Mouse (Mus musculus): ENCODE measurements at regions not wholly inside any gene's neighbourhood (a gene's known extent, or its start where the extent isn't known, plus 50 kb on each side); places are given as distances from the start of the nearest gene placed in this dataset.

GRCm38 (mm10) chr16:93366383-93366941 is 237.4 kb downstream of the Setd4 start:
- DNase-seq (ENCODE audit: low read depth, low spot score): no peak
- Histone ChIP-seq H3K36me3 (ENCODE audit: control insufficient read depth, insufficient read depth, low read length, poor library complexity, severe bottlenecking) (no peaks in the 10 kb centered on the region), H3K9ac (ENCODE audit: insufficient read depth, low read depth, low read length, poor library complexity, severe bottlenecking) (no peak overlapping the region), H3K27ac (ENCODE audit: insufficient read depth, low read depth, low read length, poor library complexity, severe bottlenecking) (no peak overlapping the region), H3K4me3 (ENCODE audit: insufficient read depth in 1 of 2, low read depth in 1 of 2, low read length in 2 of 2, poor library complexity in 1 of 2, severe bottlenecking in 1 of 2) (no peak overlapping the region), H3K9me3 (ENCODE audit: control insufficient read depth, insufficient read depth, low read depth, low read length) (no peaks in the 10 kb centered on the region), H3K4me1 (ENCODE audit: control insufficient read depth in 2 of 2, insufficient read depth in 2 of 2, low read length in 2 of 2, poor library complexity in 1 of 2) (no peaks in the 10 kb centered on the region)
- in situ Hi-C loops (cut with MboI; ENCODE audit: low sequenced_read_pairs in 2 of 2, unreplicated experiment in 2 of 2): no loop called here
- TF ChIP-seq CHD2 (IDR thresholded peaks at IDR 0.05; ENCODE audit: low read depth, low read length): no peak
- no peak for TF ChIP-seq ZC3H11A (IDR thresholded peaks at IDR 0.05; ENCODE audit: borderline replicate concordance, low read depth, low read length)
- no peak for TF ChIP-seq ZNF384 (IDR thresholded peaks at IDR 0.05; ENCODE audit: low read depth, low read length)
- no peak for TF ChIP-seq MAFK (IDR thresholded peaks at IDR 0.05; ENCODE audit: insufficient read depth, low read depth, low read length)
- TF ChIP-seq HCFC1 (IDR thresholded peaks at IDR 0.05; ENCODE audit: borderline replicate concordance, insufficient read depth, low read length): no peak

DNA sequence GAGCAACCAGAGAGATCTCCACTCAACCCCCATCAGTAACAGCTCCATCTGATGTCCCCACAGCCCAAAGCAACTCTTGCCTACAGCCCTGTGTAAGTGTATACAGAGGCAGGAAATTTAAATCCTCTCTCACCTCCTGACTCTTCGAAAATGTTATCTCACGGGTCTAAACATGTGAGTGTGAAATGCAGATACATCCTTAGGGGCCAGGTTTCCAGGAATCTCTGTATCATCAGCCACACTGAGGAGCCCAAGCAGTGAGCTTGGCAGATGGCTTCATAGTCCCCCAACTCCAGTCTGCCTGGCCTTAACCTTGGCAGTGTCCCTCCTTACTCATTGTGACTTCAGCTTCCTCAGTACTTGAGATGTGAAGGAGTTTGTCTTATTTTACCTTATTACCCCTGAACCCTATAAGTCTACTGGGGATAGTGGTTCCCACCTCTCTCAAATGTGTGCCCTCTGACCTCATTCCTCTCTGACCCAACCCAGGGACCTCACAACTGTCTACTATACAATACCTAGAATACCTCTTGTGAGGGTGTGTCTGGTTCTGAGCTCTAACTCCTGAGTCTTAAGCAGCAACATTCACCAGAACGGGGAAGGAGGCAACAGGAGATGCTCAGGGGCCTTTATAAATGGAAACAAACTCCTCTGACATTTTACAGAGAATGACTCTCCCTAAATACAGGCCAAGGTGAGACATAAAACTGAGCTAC is 238.5 kb downstream of the Setd4 start:
- Histone ChIP-seq H3K9me3 (ENCODE audit: control insufficient read depth, insufficient read depth, low read depth, low read length) (no peaks in the 10 kb centered on the region), H3K36me3 (ENCODE audit: control insufficient read depth, insufficient read depth, low read length, poor library complexity, severe bottlenecking) (no peaks in the 10 kb centered on the region), H3K4me1 (ENCODE audit: control insufficient read depth in 2 of 2, insufficient read depth in 2 of 2, low read length in 2 of 2, poor library complexity in 1 of 2) (no peaks in the 10 kb centered on the region), H3K4me3 (ENCODE audit: insufficient read depth in 1 of 2, low read depth in 1 of 2, low read length in 2 of 2, poor library complexity in 1 of 2, severe bottlenecking in 1 of 2) (no peak overlapping the region), H3K9ac (ENCODE audit: insufficient read depth, low read depth, low read length, poor library complexity, severe bottlenecking) (no peak overlapping the region), H3K27ac (ENCODE audit: insufficient read depth, low read depth, low read length, poor library complexity, severe bottlenecking) (no peak overlapping the region)
- in situ Hi-C loops (cut with MboI; ENCODE audit: low sequenced_read_pairs in 2 of 2, unreplicated experiment in 2 of 2): no loop called here
- TF ChIP-seq ZNF384 (IDR thresholded peaks at IDR 0.05; ENCODE audit: low read depth, low read length) (no peak), MAFK (IDR thresholded peaks at IDR 0.05; ENCODE audit: insufficient read depth, low read depth, low read length) (no peak), ZC3H11A (IDR thresholded peaks at IDR 0.05; ENCODE audit: borderline replicate concordance, low read depth, low read length) (no peak), CHD2 (IDR thresholded peaks at IDR 0.05; ENCODE audit: low read depth, low read length) (no peak), HCFC1 (IDR thresholded peaks at IDR 0.05; ENCODE audit: borderline replicate concordance, insufficient read depth, low read length) (no peak)
- DNase-seq (ENCODE audit: low read depth, low spot score): no peak

- no peak overlapping the region for H3K27ac ChIP-seq (ENCODE audit: insufficient read depth, low read depth, low read length, poor library complexity, severe bottlenecking)
- H3K9ac ChIP-seq (ENCODE audit: insufficient read depth, low read depth, low read length, poor library complexity, severe bottlenecking): no peak overlapping the region
- H3K4me3 ChIP-seq (ENCODE audit: insufficient read depth in 1 of 2, low read depth in 1 of 2, low read length in 2 of 2, poor library complexity in 1 of 2, severe bottlenecking in 1 of 2): no peak overlapping the region
- no peaks in the 10 kb centered on the region for H3K4me1 ChIP-seq (ENCODE audit: control insufficient read depth in 2 of 2, insufficient read depth in 2 of 2, low read length in 2 of 2, poor library complexity in 1 of 2)
- no peak for TF ChIP-seq ZC3H11A (IDR thresholded peaks at IDR 0.05; ENCODE audit: borderline replicate concordance, low read depth, low read length)
- TF ChIP-seq ZNF384 (IDR thresholded peaks at IDR 0.05; ENCODE audit: low read depth, low read length): no peak
- TF ChIP-seq MAFK (IDR thresholded peaks at IDR 0.05; ENCODE audit: insufficient read depth, low read depth, low read length): no peak
- no peak for TF ChIP-seq CHD2 (IDR thresholded peaks at IDR 0.05; ENCODE audit: low read depth, low read length)
- H3K9me3 ChIP-seq (ENCODE audit: control insufficient read depth, insufficient read depth, low read depth, low read length): no peaks in the 10 kb centered on the region
- DNase-seq (ENCODE audit: low read depth, low spot score): no peak
- no peaks in the 10 kb centered on the region for H3K36me3 ChIP-seq (ENCODE audit: control insufficient read depth, insufficient read depth, low read length, poor library complexity, severe bottlenecking)
- in situ Hi-C loops (cut with MboI; ENCODE audit: low sequenced_read_pairs in 2 of 2, unreplicated experiment in 2 of 2): no loop called here
Observed at GRCm38 (mm10) chr16:93359772-93360171, 244.1 kb downstream of the Setd4 start.

DNA sequence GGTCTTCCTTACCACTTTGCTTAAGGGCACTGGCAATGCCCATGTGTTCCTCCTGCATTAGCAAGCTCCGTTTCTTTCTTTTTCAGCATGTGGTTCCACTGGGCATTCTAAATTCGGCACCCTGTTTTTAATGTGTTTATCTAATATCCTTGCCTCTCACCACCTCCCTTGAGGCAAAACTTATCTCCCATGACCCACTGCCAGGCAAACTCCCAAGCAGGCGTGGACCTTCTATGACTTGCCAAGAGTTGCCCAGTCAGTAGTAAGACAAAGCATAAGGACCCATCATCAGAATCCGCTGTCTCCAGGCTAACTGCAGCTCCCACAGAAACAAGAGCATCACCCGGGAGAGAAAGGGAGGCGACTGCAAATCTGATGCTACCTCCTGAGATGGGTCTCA is 245.2 kb downstream of the Setd4 start:
- Histone ChIP-seq H3K4me3 (ENCODE audit: insufficient read depth in 1 of 2, low read depth in 1 of 2, low read length in 2 of 2, poor library complexity in 1 of 2, severe bottlenecking in 1 of 2) (no peak overlapping the region), H3K27ac (ENCODE audit: insufficient read depth, low read depth, low read length, poor library complexity, severe bottlenecking) (no peak overlapping the region), H3K4me1 (ENCODE audit: control insufficient read depth in 2 of 2, insufficient read depth in 2 of 2, low read length in 2 of 2, poor library complexity in 1 of 2) (no peaks in the 10 kb centered on the region), H3K9ac (ENCODE audit: insufficient read depth, low read depth, low read length, poor library complexity, severe bottlenecking) (no peak overlapping the region), H3K36me3 (ENCODE audit: control insufficient read depth, insufficient read depth, low read length, poor library complexity, severe bottlenecking) (no peaks in the 10 kb centered on the region), H3K9me3 (ENCODE audit: control insufficient read depth, insufficient read depth, low read depth, low read length) (no peaks in the 10 kb centered on the region)
- no peak for DNase-seq (ENCODE audit: low read depth, low spot score)
- in situ Hi-C loops (cut with MboI; ENCODE audit: low sequenced_read_pairs in 2 of 2, unreplicated experiment in 2 of 2): no loop called here
- no peak for TF ChIP-seq CHD2 (IDR thresholded peaks at IDR 0.05; ENCODE audit: low read depth, low read length)
- TF ChIP-seq ZC3H11A (IDR thresholded peaks at IDR 0.05; ENCODE audit: borderline replicate concordance, low read depth, low read length): no peak
- no peak for TF ChIP-seq MAFK (IDR thresholded peaks at IDR 0.05; ENCODE audit: insufficient read depth, low read depth, low read length)
- no peak for TF ChIP-seq HCFC1 (IDR thresholded peaks at IDR 0.05; ENCODE audit: borderline replicate concordance, insufficient read depth, low read length)
- no peak for TF ChIP-seq ZNF384 (IDR thresholded peaks at IDR 0.05; ENCODE audit: low read depth, low read length)
